Mouse (Mus musculus): ENCODE measurements around the gene Tagln.

GRCm38 (mm10) chr9:45905196-45905595 is 30.7 kb downstream of the Tagln start:
- TF ChIP-seq CTCF (IDR thresholded peaks at IDR 0.05; ENCODE audit: borderline replicate concordance, insufficient read depth, low read depth, low read length) (no peak), POLR2A (IDR thresholded peaks at IDR 0.05; ENCODE audit: borderline replicate concordance, insufficient read depth, low read length) (no peak)
